Mouse (Mus musculus): ENCODE measurements around the gene Cbfa2t3. TPM values are rescaled to one million over a fixed set of nuclear protein-coding genes. Genes with fewer than 3 reads are reported as not detected.
"Not testable (repeated sequence)": the region's sequence is repeated elsewhere in the genome, so short reads cannot be mapped to it uniquely, and the experiment has no call there.

The Cbfa2t3 gene
- polyA plus RNA-seq, 1 experiment from 2014 or later = 4.8 TPM

DNA sequence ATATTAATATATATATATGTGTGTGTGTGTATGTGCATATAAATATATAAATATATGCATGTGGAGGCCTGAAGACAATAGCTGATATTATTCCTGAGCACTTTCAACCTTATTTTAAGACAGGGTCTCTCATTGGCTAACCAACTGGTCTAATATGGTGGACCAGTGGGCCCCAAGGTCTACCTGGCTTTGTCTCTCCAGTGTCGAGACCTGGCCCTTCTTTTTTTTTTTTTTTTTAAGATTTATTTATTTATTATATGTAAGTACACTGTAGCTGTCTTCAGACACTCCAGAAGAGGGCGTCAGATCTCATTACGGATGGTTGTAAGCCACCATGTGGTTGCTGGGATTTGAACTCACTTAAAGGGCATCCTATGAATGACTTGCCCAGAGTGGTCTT lies 66.8 kb downstream of the Cbfa2t3 start:
- not testable (repeated sequence) for H3K27me3 ChIP-seq (ENCODE audit: control insufficient read depth, insufficient read depth, low read length); H3K4me2 ChIP-seq (ENCODE audit: low read depth, low read length); H3K4me3 ChIP-seq (ENCODE audit: low read length); H3K9ac ChIP-seq (ENCODE audit: low read length); H3K27ac ChIP-seq (ENCODE audit: low read length); H3K36me3 ChIP-seq (ENCODE audit: control insufficient read depth, insufficient read depth); ATAC-seq (replicated peaks; ENCODE audit: extremely low read depth, insufficient read depth, low FRiP score); H3K9me3 ChIP-seq (replicated peaks; ENCODE audit: control insufficient read depth, low read length)
- peaks cover 12% of the 10 kb centered on the region for H3K4me1 ChIP-seq (ENCODE audit: control insufficient read depth, insufficient read depth, low read length)
- 70% methylated on average over 3 of the region's 3 CpGs for WGBS

DNA sequence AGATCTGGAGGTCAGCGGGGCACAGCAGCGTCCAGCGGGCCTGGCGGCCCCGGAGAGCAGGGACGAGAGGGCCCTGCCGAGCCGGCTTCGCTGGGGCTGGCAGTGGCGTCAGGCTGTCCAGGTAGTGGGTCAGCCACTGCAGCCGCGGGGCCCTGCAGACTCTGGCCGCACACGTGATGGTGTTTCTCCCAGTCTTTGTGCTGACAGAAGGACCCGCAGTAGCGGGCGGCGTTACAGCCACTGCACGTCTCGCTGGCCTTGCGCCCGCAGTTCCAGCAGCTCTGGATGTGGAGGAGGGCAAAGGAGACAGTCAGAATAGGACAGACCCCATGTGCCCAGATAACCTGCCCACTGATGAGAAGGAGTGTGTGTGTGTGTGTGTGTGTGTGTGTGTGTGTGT lies 68.2 kb downstream of the Cbfa2t3 start:
- no peak overlapping the region for H3K27ac ChIP-seq (ENCODE audit: low read length)
- H3K9me3 ChIP-seq (replicated peaks; ENCODE audit: control insufficient read depth, low read length) = no peaks in the 10 kb centered on the region
- H3K9ac ChIP-seq (ENCODE audit: low read length) = peak overlapping the region; percentile 3
- peak overlapping the region; percentile 41; the same call in 1 of the 2 replicates for H3K4me2 ChIP-seq (ENCODE audit: low read depth, low read length)
- H3K4me3 ChIP-seq (ENCODE audit: low read length) = peak overlapping the region; percentile 16
- whole genome bisulfite sequencing = 52% methylated on average over 22 of the region's 22 CpGs
- no peaks in the 10 kb centered on the region; the same call in 1 of the 2 replicates for H3K4me1 ChIP-seq (ENCODE audit: control insufficient read depth, insufficient read depth, low read length)
- no peaks in the 10 kb centered on the region for H3K27me3 ChIP-seq (ENCODE audit: control insufficient read depth, insufficient read depth, low read length)
- no peak for ATAC-seq (replicated peaks; ENCODE audit: extremely low read depth, insufficient read depth, low FRiP score)
- H3K36me3 ChIP-seq (ENCODE audit: control insufficient read depth, insufficient read depth) = 0 out of 2 replicates have a peak, but pooled peaks cover 5% of the 10 kb centered on the region

DNA sequence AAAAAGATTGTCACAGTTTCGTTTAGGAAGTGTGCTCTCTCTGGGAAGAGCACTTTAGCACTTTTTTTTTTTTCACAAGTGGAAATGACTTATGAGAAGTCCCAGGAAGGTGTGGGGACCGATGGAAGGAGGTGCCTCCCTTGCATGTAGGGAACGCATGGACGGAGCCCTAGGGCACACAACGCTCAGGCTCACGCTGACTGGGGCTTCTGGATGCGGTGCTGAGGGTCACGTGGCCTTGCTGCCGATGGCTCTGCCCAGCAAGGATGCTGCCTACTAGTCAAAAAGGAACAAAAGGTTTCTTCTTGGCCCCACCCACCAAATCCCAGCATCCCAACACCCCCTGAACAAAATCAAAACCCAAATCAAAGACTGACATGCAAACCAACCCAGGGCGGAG lies 69.5 kb downstream of the Cbfa2t3 start:
- Histone ChIP-seq H3K9ac (ENCODE audit: low read length) (no peak overlapping the region), H3K36me3 (ENCODE audit: control insufficient read depth, insufficient read depth) (0 out of 2 replicates have a peak, but pooled peaks cover 5% of the 10 kb centered on the region), H3K9me3 (replicated peaks; ENCODE audit: control insufficient read depth, low read length) (no peaks in the 10 kb centered on the region), H3K27me3 (ENCODE audit: control insufficient read depth, insufficient read depth, low read length) (no peaks in the 10 kb centered on the region), H3K27ac (ENCODE audit: low read length) (no peak overlapping the region), H3K4me3 (ENCODE audit: low read length) (no peak overlapping the region), H3K4me2 (ENCODE audit: low read depth, low read length) (no peak overlapping the region), H3K4me1 (ENCODE audit: control insufficient read depth, insufficient read depth, low read length) (no peaks in the 10 kb centered on the region)
- 65% methylated on average over 10 of the region's 10 CpGs for WGBS
- no peak for ATAC-seq (replicated peaks; ENCODE audit: extremely low read depth, insufficient read depth, low FRiP score)

DNA sequence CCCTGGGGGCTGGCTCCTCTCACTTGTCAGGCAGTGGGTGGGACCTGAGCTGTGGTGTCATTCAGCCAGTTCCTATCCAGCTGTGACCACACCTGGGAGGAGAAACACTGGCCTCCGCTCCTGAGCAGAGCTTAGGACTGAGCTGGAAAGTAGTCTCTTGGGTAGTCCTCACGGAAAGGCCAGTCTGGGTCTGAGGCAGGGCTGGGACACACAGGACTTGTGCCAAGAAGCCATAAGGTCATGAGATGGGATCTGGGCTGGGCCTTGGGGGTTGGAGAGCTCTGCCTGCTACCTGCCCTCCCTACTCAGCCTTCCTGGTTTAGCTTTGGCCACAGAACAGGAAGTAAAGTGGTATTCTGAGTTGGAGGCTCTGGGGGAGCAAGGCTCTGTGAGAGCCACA lies 72.0 kb downstream of the Cbfa2t3 start:
- peak; percentile 30; the same call in 1 of the 2 replicates for ATAC-seq (replicated peaks; ENCODE audit: extremely low read depth, insufficient read depth, low FRiP score)
- Histone ChIP-seq H3K27me3 (ENCODE audit: control insufficient read depth, insufficient read depth, low read length) (no peaks in the 10 kb centered on the region), H3K9ac (ENCODE audit: low read length) (no peak overlapping the region), H3K36me3 (ENCODE audit: control insufficient read depth, insufficient read depth) (no peaks in the 10 kb centered on the region), H3K27ac (ENCODE audit: low read length) (no peak overlapping the region), H3K4me2 (ENCODE audit: low read depth, low read length) (no peak overlapping the region), H3K4me1 (ENCODE audit: control insufficient read depth, insufficient read depth, low read length) (no peaks in the 10 kb centered on the region), H3K4me3 (ENCODE audit: low read length) (no peak overlapping the region), H3K9me3 (replicated peaks; ENCODE audit: control insufficient read depth, low read length) (no peaks in the 10 kb centered on the region)
- WGBS = 75% methylated on average over 2 of the region's 2 CpGs

DNA sequence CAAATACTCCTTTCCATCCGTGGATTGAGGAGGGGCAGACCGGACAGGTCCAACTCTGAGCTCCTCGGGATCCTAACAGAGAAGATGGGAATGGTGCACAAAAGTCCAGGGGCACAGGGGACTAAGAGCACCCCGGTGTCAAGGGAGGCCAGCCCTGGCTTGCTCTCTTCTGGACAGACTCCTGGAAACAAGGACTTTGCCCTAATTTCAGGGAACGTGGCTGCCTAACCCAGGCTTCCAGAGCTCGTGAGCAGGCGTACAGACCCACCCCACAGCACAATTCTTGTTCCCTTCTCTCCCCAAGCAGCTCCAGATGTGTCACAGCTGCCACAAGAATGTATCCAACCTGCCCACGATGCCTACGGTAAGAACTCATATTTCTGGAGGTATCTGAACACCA lies 73.1 kb downstream of the Cbfa2t3 start:
- no peaks in the 10 kb centered on the region for H3K36me3 ChIP-seq (ENCODE audit: control insufficient read depth, insufficient read depth)
- no peak overlapping the region for H3K27ac ChIP-seq (ENCODE audit: low read length)
- H3K4me3 ChIP-seq (ENCODE audit: low read length) = no peak overlapping the region
- no peak for ATAC-seq (replicated peaks; ENCODE audit: extremely low read depth, insufficient read depth, low FRiP score)
- H3K4me1 ChIP-seq (ENCODE audit: control insufficient read depth, insufficient read depth, low read length) = no peaks in the 10 kb centered on the region
- H3K27me3 ChIP-seq (ENCODE audit: control insufficient read depth, insufficient read depth, low read length) = no peaks in the 10 kb centered on the region
- H3K4me2 ChIP-seq (ENCODE audit: low read depth, low read length) = no peak overlapping the region
- WGBS = 78% methylated on average over 9 of the region's 9 CpGs
- H3K9ac ChIP-seq (ENCODE audit: low read length) = no peak overlapping the region
- H3K9me3 ChIP-seq (replicated peaks; ENCODE audit: control insufficient read depth, low read length) = no peaks in the 10 kb centered on the region

DNA sequence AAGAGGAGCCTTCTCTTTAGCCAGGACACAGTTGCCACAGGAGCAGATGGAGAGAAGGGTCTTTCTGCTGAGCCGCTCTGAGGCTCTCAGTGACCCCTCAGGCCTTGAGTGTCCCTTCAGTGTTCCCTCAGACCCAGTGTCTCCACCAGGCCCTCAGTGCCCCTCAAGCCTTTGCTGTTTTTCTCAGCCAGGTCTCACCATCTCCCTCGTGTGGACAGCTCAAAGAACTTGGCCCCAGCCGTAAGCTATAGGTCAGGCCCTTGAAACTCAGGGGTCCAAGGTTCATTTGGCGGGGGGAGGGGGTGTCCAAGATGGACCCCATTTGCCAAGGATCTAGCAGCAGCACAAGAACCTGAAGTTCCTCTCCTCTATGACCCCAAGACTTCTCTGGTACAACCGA lies 74.3 kb downstream of the Cbfa2t3 start:
- 66% methylated on average over 5 of the region's 5 CpGs for WGBS
- ATAC-seq (replicated peaks; ENCODE audit: extremely low read depth, insufficient read depth, low FRiP score) = no peak

DNA sequence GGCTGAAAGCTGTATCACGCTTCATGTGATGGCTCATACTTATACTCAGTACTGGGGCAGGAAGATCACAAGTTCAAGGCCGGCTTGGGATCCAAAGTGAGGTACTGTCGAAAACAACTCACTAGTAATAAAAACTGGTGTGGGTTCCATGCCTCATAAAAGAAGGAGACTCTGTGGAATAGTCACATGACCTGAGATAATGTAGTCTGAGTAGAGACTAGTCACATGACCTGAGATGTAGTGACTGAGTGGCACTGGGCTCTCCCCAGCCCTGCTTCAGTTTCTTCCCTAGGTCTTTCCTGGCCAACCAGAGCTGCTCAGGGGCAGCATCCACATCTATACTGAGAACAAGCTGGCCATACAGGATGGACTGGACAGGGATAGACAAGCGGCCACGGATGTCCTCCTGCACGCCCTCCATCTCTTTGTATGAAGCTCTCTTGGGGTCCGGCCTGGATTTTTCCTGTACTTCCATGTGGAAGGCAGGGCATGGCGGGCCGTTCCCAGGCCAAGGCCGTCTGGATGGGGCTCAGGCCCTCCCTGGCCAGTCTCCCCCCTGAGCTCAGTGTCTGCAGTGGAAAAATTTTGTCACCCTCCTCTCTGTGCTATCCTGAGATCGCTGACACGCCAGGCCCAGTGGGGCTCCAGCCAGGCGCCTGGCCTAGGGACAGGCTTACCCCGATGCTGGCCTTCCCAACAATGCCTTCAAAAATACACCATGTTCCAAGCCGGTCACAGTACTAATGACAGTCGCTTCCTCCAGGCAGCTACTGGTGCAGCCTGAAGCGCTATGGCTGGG lies 74.9 kb downstream of the Cbfa2t3 start:
- H3K27me3 ChIP-seq (ENCODE audit: control insufficient read depth, insufficient read depth, low read length) = no peaks in the 10 kb centered on the region
- no peak overlapping the region for H3K4me3 ChIP-seq (ENCODE audit: low read length)
- H3K9ac ChIP-seq (ENCODE audit: low read length) = no peak overlapping the region
- no peak overlapping the region for H3K27ac ChIP-seq (ENCODE audit: low read length)
- H3K36me3 ChIP-seq (ENCODE audit: control insufficient read depth, insufficient read depth) = no peaks in the 10 kb centered on the region
- H3K9me3 ChIP-seq (replicated peaks; ENCODE audit: control insufficient read depth, low read length) = no peaks in the 10 kb centered on the region
- 0 out of 2 replicates have a peak, but pooled peaks have one; percentile 18 for ATAC-seq (replicated peaks; ENCODE audit: extremely low read depth, insufficient read depth, low FRiP score)
- H3K4me1 ChIP-seq (ENCODE audit: control insufficient read depth, insufficient read depth, low read length) = no peaks in the 10 kb centered on the region
- no peak overlapping the region for H3K4me2 ChIP-seq (ENCODE audit: low read depth, low read length)
- 77% methylated on average over 17 of the region's 17 CpGs for WGBS

More for the DNA sequence above, 74.3 kb downstream of the Cbfa2t3 start:
- H3K4me1 ChIP-seq (ENCODE audit: control insufficient read depth, insufficient read depth, low read length) = no peaks in the 10 kb centered on the region
- no peaks in the 10 kb centered on the region for H3K36me3 ChIP-seq (ENCODE audit: control insufficient read depth, insufficient read depth)
- no peaks in the 10 kb centered on the region for H3K27me3 ChIP-seq (ENCODE audit: control insufficient read depth, insufficient read depth, low read length)
- no peak overlapping the region for H3K9ac ChIP-seq (ENCODE audit: low read length)
- no peak overlapping the region for H3K27ac ChIP-seq (ENCODE audit: low read length)
- H3K4me2 ChIP-seq (ENCODE audit: low read depth, low read length) = no peak overlapping the region
- H3K9me3 ChIP-seq (replicated peaks; ENCODE audit: control insufficient read depth, low read length) = no peaks in the 10 kb centered on the region
- no peak overlapping the region for H3K4me3 ChIP-seq (ENCODE audit: low read length)

DNA sequence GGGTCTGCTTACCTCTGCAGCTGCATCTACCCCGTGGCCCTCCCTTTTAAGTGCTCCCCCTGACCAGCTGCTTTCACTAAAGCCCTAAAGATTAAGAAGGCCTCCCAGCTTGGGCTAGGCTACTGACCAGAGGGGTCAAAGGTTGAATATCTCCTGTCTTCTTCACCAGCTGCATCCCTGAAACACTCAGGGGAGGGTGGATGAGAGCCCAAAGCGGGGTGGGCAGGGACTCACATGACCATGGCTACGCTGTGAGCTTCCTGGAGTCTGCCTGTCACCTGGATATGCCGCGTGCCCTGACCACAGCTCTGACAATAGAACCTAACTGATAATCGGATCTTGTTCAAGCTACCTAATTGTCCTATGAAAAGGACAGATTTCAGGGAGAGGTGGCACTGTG lies 76.2 kb downstream of the Cbfa2t3 start, which contains the start of gene Pabpn1l:
Pabpn1l (minus strand) TSS at position 13 of the 400 bp plus-strand sequence.
- Histone ChIP-seq H3K9ac (ENCODE audit: low read length) (no peak within 1 kb of the TSS), H3K4me3 (ENCODE audit: low read length) (no peak within 1 kb of the TSS), H3K36me3 (ENCODE audit: control insufficient read depth, insufficient read depth) (no peaks in the 10 kb centered on the region), H3K4me2 (ENCODE audit: low read depth, low read length) (no peak within 1 kb of the TSS), H3K9me3 (replicated peaks; ENCODE audit: control insufficient read depth, low read length) (no peaks in the 10 kb centered on the region), H3K27me3 (ENCODE audit: control insufficient read depth, insufficient read depth, low read length) (no peaks in the 10 kb centered on the region), H3K27ac (ENCODE audit: low read length) (no peak within 1 kb of the TSS), H3K4me1 (ENCODE audit: control insufficient read depth, insufficient read depth, low read length) (peaks cover 3% of the 10 kb centered on the region)
- no peak for ATAC-seq (replicated peaks; ENCODE audit: extremely low read depth, insufficient read depth, low FRiP score)
- 65% methylated on average over 6 of the region's 6 CpGs for WGBS

DNA sequence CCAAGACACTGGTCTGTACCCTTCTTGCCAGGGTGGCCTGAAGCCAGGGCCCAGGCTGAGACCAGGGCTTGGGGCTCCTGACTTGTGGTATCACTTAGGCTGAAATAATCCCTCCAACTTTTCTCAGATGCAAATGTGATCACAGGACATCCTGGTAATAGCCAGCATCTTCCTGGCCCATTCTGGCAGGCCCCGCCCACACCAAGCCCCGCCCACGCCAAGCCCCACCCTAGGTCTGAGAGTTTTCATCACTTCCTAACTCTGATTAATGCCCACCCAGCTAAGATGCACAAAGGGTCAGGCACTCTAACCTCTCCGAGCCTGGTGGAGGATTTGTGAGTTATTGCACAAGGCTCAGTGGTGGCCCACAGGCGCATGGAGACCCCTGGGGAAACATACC lies 78.5 kb downstream of the Cbfa2t3 start:
- WGBS = 39% methylated on average over 5 of the region's 5 CpGs
- H3K4me2 ChIP-seq (ENCODE audit: low read depth, low read length) = no peak overlapping the region
- H3K9ac ChIP-seq (ENCODE audit: low read length) = no peak overlapping the region
- H3K27ac ChIP-seq (ENCODE audit: low read length) = no peak overlapping the region
- no peak overlapping the region for H3K4me3 ChIP-seq (ENCODE audit: low read length)
- H3K4me1 ChIP-seq (ENCODE audit: control insufficient read depth, insufficient read depth, low read length) = peaks cover 3% of the 10 kb centered on the region
- H3K9me3 ChIP-seq (replicated peaks; ENCODE audit: control insufficient read depth, low read length) = no peaks in the 10 kb centered on the region
- H3K27me3 ChIP-seq (ENCODE audit: control insufficient read depth, insufficient read depth, low read length) = no peaks in the 10 kb centered on the region
- H3K36me3 ChIP-seq (ENCODE audit: control insufficient read depth, insufficient read depth) = no peaks in the 10 kb centered on the region
- ATAC-seq (replicated peaks; ENCODE audit: extremely low read depth, insufficient read depth, low FRiP score) = no peak
